Mouse (Mus musculus): Measurements from ENCODE around the gene Fhad1. TPM values are rescaled to one million over a fixed set of nuclear protein-coding genes. Genes with fewer than 3 reads are reported as not detected.
A peak's percentile ranks its signal among the peaks of the same experiment; 100 is the strongest.

Gene Fhad1
- polyA plus RNA-seq, 1 experiment from 2014 or later, result 5.4 TPM

- H3K9me3 ChIP-seq (ENCODE audit: control insufficient read depth, low read length), result no peaks in the 10 kb centered on the region
- no peaks in the 10 kb centered on the region; the same call in 1 of the 2 replicates for H3K4me1 ChIP-seq (replicated peaks; ENCODE audit: control insufficient read depth, insufficient read depth, low read length)
- H3K4me3 ChIP-seq (replicated peaks; ENCODE audit: low read length), result no peak overlapping the region
- no peak overlapping the region for H3K4me2 ChIP-seq (replicated peaks)
- no peak for DNase-seq (ENCODE audit: low spot score)
- no peak for ATAC-seq (ENCODE audit: low FRiP score)
- no peaks in the 10 kb centered on the region for H3K27me3 ChIP-seq (ENCODE audit: control insufficient read depth, insufficient read depth, low read length)
- H3K36me3 ChIP-seq (replicated peaks; ENCODE audit: control insufficient read depth, insufficient read depth), result no peaks in the 10 kb centered on the region
- H3K27ac ChIP-seq, result no peak overlapping the region
- no peak overlapping the region for H3K9ac ChIP-seq
- 78% methylated on average over 13 of the region's 13 CpGs for WGBS
Observed at GRCm38 (mm10) chr4:141913201-141913993, 101.5 kb downstream of the Fhad1 start.

DNA sequence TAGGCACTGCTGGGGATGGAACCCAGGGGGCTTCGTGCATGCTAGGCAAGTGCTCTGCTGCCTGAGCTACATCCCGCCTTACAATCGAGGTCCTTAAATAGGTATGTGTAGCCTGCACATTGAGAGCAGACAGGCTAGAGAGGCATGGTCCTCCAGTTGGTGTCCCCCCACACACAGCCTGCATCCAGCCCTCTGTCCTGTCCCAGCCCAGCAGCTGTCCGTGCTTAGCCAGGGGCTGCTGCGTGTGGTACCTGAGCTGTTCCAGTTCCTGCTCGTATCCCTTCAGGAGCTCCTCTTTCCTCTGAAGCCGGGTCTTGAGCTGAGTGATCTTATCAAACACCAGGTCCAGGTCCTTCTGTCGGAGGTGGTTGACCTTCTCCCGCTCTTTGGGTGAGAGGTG lies 110.2 kb downstream of the Fhad1 start:
- no peaks in the 10 kb centered on the region for H3K36me3 ChIP-seq (replicated peaks; ENCODE audit: control insufficient read depth, insufficient read depth)
- 90% methylated on average over 9 of the region's 9 CpGs for WGBS
- H3K4me3 ChIP-seq (replicated peaks; ENCODE audit: low read length), result no peak overlapping the region
- DNase-seq (ENCODE audit: low spot score) (no peak), ATAC-seq (ENCODE audit: low FRiP score) (no peak)
- H3K9ac ChIP-seq, result no peak overlapping the region
- H3K4me2 ChIP-seq (replicated peaks), result no peak overlapping the region
- H3K27me3 ChIP-seq (ENCODE audit: control insufficient read depth, insufficient read depth, low read length), result no peaks in the 10 kb centered on the region
- H3K27ac ChIP-seq, result no peak overlapping the region
- no peaks in the 10 kb centered on the region for H3K9me3 ChIP-seq (ENCODE audit: control insufficient read depth, low read length)
- peaks cover 30% of the 10 kb centered on the region for H3K4me1 ChIP-seq (replicated peaks; ENCODE audit: control insufficient read depth, insufficient read depth, low read length)

DNA sequence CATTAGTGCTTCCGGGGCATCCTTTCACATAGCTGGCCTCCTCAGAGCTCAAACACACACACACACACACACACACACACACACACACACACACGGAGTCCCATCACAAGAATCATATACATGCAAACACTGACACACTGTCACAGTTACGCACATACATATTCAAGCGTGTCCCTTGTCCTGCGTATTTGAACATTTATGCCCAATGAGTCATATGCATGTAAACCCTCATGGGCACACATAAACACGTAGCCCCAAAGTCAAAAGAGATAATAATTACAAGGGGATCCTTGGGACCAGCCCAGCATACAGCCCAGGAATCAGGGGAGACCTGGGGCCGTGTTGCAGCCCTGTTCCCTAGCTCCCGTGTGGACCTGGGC lies 112.4 kb downstream of the Fhad1 start:
- WGBS, result 58% methylated on average over 8 of the region's 8 CpGs
- no peak for ATAC-seq (ENCODE audit: low FRiP score)
- peaks cover 51% of the 10 kb centered on the region for H3K4me1 ChIP-seq (replicated peaks; ENCODE audit: control insufficient read depth, insufficient read depth, low read length)

DNA sequence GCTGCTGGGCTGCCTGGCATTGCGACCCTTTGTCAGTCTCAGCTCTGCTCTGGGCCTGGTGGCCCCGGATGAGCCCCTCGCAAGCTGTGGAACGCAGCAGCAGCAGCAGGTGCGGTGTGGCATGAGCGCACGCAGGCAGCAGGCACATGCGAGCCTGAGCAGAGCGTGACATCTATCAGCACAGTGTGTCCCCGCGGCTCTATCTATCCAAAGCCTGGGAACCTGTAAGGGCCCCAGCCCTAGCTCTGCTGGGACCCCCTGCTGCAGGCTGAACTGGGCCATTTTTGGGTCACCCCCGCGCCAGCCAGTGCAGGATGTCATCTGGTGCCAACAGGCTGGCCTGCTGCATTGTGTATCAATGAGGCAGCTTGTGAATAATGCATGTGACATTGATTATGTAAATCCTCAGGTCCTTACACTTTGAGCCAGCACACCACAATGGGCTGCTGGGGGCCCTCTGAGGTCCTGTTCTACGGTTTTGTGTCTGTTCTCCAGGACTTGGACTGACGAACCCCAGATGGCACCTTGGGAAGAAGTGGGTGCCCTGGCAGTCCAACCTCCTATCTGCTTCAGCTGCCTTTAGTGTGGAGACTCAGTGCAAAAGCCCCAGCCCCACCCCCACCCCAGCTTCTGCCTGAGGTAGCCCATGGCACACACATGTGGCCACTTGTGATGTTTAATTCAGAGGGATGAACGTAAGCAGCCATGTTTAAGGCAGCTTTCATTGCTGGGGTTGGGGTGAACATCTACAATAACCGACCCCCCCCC lies 113.0 kb downstream of the Fhad1 start:
- Histone ChIP-seq H3K36me3 (replicated peaks; ENCODE audit: control insufficient read depth, insufficient read depth) (no peaks in the 10 kb centered on the region), H3K9me3 (ENCODE audit: control insufficient read depth, low read length) (no peaks in the 10 kb centered on the region), H3K4me2 (replicated peaks) (peak overlapping the region; percentile 29; the same call in 1 of the 2 replicates), H3K4me3 (replicated peaks; ENCODE audit: low read length) (no peak overlapping the region), H3K27me3 (ENCODE audit: control insufficient read depth, insufficient read depth, low read length) (no peaks in the 10 kb centered on the region), H3K9ac (peak overlapping the region; percentile 36), H3K27ac (peak overlapping the region; percentile 85), H3K4me1 (replicated peaks; ENCODE audit: control insufficient read depth, insufficient read depth, low read length) (peaks cover 57% of the 10 kb centered on the region)
- peak; percentile 43 for DNase-seq (ENCODE audit: low spot score)
- 18% methylated on average over 17 of the region's 17 CpGs for WGBS
- peak; percentile 80 for ATAC-seq (ENCODE audit: low FRiP score)

More for the DNA sequence above, 112.4 kb downstream of the Fhad1 start:
- Histone ChIP-seq H3K27ac (peak overlapping the region; percentile 85), H3K36me3 (replicated peaks; ENCODE audit: control insufficient read depth, insufficient read depth) (no peaks in the 10 kb centered on the region), H3K9ac (no peak overlapping the region), H3K9me3 (ENCODE audit: control insufficient read depth, low read length) (no peaks in the 10 kb centered on the region), H3K4me2 (replicated peaks) (no peak overlapping the region), H3K27me3 (ENCODE audit: control insufficient read depth, insufficient read depth, low read length) (no peaks in the 10 kb centered on the region), H3K4me3 (replicated peaks; ENCODE audit: low read length) (no peak overlapping the region)
- DNase-seq (ENCODE audit: low spot score), result no peak

DNA sequence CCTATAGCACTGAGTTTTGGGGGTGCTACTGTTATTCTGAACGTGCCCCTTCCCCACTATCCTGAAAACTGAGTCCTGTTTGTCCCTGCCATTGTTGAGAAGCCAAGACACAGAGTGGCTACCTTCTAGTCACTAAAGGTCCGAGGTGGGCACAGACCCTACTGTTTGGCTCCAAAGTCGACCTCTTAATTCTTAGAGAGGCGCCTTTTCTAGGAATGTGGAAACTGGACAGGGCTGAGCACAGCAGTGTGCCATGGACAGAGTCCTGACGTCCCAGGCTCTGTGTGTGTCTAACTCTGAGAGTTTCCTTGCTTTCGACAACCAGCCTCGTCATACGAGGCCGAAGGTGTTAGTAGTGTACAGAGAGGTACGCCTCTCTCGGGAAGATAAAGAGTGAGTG lies 114.5 kb downstream of the Fhad1 start:
- H3K4me2 ChIP-seq (replicated peaks), result no peak overlapping the region
- no peaks in the 10 kb centered on the region for H3K27me3 ChIP-seq (ENCODE audit: control insufficient read depth, insufficient read depth, low read length)
- H3K9ac ChIP-seq, result no peak overlapping the region
- no peaks in the 10 kb centered on the region for H3K9me3 ChIP-seq (ENCODE audit: control insufficient read depth, low read length)
- no peak overlapping the region for H3K4me3 ChIP-seq (replicated peaks; ENCODE audit: low read length)
- ATAC-seq (ENCODE audit: low FRiP score), result no peak
- WGBS, result 48% methylated on average over 11 of the region's 11 CpGs
- no peaks in the 10 kb centered on the region for H3K36me3 ChIP-seq (replicated peaks; ENCODE audit: control insufficient read depth, insufficient read depth)
- no peak for DNase-seq (ENCODE audit: low spot score)
- peaks cover 65% of the 10 kb centered on the region for H3K4me1 ChIP-seq (replicated peaks; ENCODE audit: control insufficient read depth, insufficient read depth, low read length)
- peak overlapping the region; percentile 85 for H3K27ac ChIP-seq

GRCm38 (mm10) chr4:141899936-141900335 lies 114.9 kb downstream of the Fhad1 start:
- ATAC-seq (ENCODE audit: low FRiP score) (peak; percentile 26; the same call in 1 of the 2 replicates), DNase-seq (ENCODE audit: low spot score) (peak; percentile 63)
- Histone ChIP-seq H3K4me2 (replicated peaks) (no peak overlapping the region), H3K9ac (no peak overlapping the region), H3K27me3 (ENCODE audit: control insufficient read depth, insufficient read depth, low read length) (no peaks in the 10 kb centered on the region), H3K9me3 (ENCODE audit: control insufficient read depth, low read length) (no peaks in the 10 kb centered on the region), H3K27ac (peak overlapping the region; percentile 85), H3K4me1 (replicated peaks; ENCODE audit: control insufficient read depth, insufficient read depth, low read length) (peaks cover 65% of the 10 kb centered on the region), H3K36me3 (replicated peaks; ENCODE audit: control insufficient read depth, insufficient read depth) (no peaks in the 10 kb centered on the region), H3K4me3 (replicated peaks; ENCODE audit: low read length) (no peak overlapping the region)
- 1% methylated on average over 8 of the region's 8 CpGs for WGBS

GRCm38 (mm10) chr4:141898905-141899304 lies 116.0 kb downstream of the Fhad1 start:
- H3K9ac ChIP-seq, result no peak overlapping the region
- H3K4me2 ChIP-seq (replicated peaks), result no peak overlapping the region
- 85% methylated on average over 8 of the region's 8 CpGs for WGBS
- H3K36me3 ChIP-seq (replicated peaks; ENCODE audit: control insufficient read depth, insufficient read depth), result no peaks in the 10 kb centered on the region
- H3K9me3 ChIP-seq (ENCODE audit: control insufficient read depth, low read length), result no peaks in the 10 kb centered on the region
- H3K4me3 ChIP-seq (replicated peaks; ENCODE audit: low read length), result no peak overlapping the region
- peak overlapping the region; percentile 81 for H3K27ac ChIP-seq
- H3K27me3 ChIP-seq (ENCODE audit: control insufficient read depth, insufficient read depth, low read length), result no peaks in the 10 kb centered on the region
- no peak for ATAC-seq (ENCODE audit: low FRiP score)
- H3K4me1 ChIP-seq (replicated peaks; ENCODE audit: control insufficient read depth, insufficient read depth, low read length), result peaks cover 65% of the 10 kb centered on the region
- DNase-seq (ENCODE audit: low spot score), result no peak

- Histone ChIP-seq H3K9ac (no peak overlapping the region), H3K4me1 (replicated peaks; ENCODE audit: control insufficient read depth, insufficient read depth, low read length) (peaks cover 62% of the 10 kb centered on the region), H3K4me3 (replicated peaks; ENCODE audit: low read length) (no peak overlapping the region), H3K9me3 (ENCODE audit: control insufficient read depth, low read length) (no peaks in the 10 kb centered on the region), H3K27ac (peak overlapping the region; percentile 81), H3K36me3 (replicated peaks; ENCODE audit: control insufficient read depth, insufficient read depth) (no peaks in the 10 kb centered on the region), H3K4me2 (replicated peaks) (no peak overlapping the region), H3K27me3 (ENCODE audit: control insufficient read depth, insufficient read depth, low read length) (no peaks in the 10 kb centered on the region)
- DNase-seq (ENCODE audit: low spot score) (no peak), ATAC-seq (ENCODE audit: low FRiP score) (no peak)
- WGBS, result 57% methylated on average over 3 of the region's 3 CpGs
Observed at GRCm38 (mm10) chr4:141897838-141898237, 117.0 kb downstream of the Fhad1 start.

GRCm38 (mm10) chr4:141897225-141897624 lies 117.7 kb downstream of the Fhad1 start:
- no peaks in the 10 kb centered on the region for H3K36me3 ChIP-seq (replicated peaks; ENCODE audit: control insufficient read depth, insufficient read depth)
- no peaks in the 10 kb centered on the region for H3K27me3 ChIP-seq (ENCODE audit: control insufficient read depth, insufficient read depth, low read length)
- H3K9me3 ChIP-seq (ENCODE audit: control insufficient read depth, low read length), result no peaks in the 10 kb centered on the region
- 63% methylated on average over 6 of the region's 6 CpGs for WGBS
- ATAC-seq (ENCODE audit: low FRiP score) (no peak), DNase-seq (ENCODE audit: low spot score) (peak; percentile 54)
- H3K4me1 ChIP-seq (replicated peaks; ENCODE audit: control insufficient read depth, insufficient read depth, low read length), result peaks cover 56% of the 10 kb centered on the region
- H3K4me2 ChIP-seq (replicated peaks), result no peak overlapping the region
- no peak overlapping the region for H3K4me3 ChIP-seq (replicated peaks; ENCODE audit: low read length)
- no peak overlapping the region for H3K9ac ChIP-seq
- peak overlapping the region; percentile 51; the same call in 1 of the 2 replicates for H3K27ac ChIP-seq
